14 mouse cellular contexts compared by ENCODE assay signal in genomic region chr5:141368567-141368966, GRCm38 (mm10).
DNase-seq lines count a peak whose midpoint lies in the region; ATAC-seq and TF ChIP-seq lines count a peak whose summit lies in the region.
"Had no signal": no experiment of that assay in that cellular context is flagged by ENCODE, and none has a peak within 500 bp of the region (broad histone marks: within the 10 kb centered on the region; RNA-seq: fewer than 3 reads in every experiment).

No protein-coding gene starts in this region.

- ATAC-seq in kidney, postnatal 0 days (replicated peaks; ENCODE audit: low FRiP score, low read depth), result no peak
- ATAC-seq: forebrain, embryonic 14.5 days had no signal

- H3K9ac ChIP-seq in kidney, postnatal 0 days (ENCODE audit: low read depth, low read length), result no peak overlapping the region

- H3K36me3 ChIP-seq in kidney, postnatal 0 days (ENCODE audit: insufficient read depth, low read length), result no peaks in the 10 kb centered on the region

- TF ChIP-seq CTCF in kidney, postnatal 0 days (IDR thresholded peaks at IDR 0.05; ENCODE audit: low read depth), result no peak

- no peak overlapping the region for H3K4me3 ChIP-seq in kidney, postnatal 0 days (replicated peaks; ENCODE audit: low read depth, low read length)
- H3K4me3 ChIP-seq: layer of hippocampus, adult 2 months had no signal

- no peaks in the 10 kb centered on the region for H3K9me3 ChIP-seq in kidney, postnatal 0 days (replicated peaks; ENCODE audit: low read length)

- no peak overlapping the region for H3K4me2 ChIP-seq in kidney, postnatal 0 days (ENCODE audit: low read length)
- H3K4me2 ChIP-seq: midbrain, embryonic 11.5 days had no signal

- 39% methylated on average over 4 of the region's 4 CpGs for WGBS in kidney, postnatal 0 days

- H3K4me1 ChIP-seq in kidney, postnatal 0 days (replicated peaks; ENCODE audit: insufficient read depth, low read length), result no peaks in the 10 kb centered on the region

- H3K27ac ChIP-seq in kidney, postnatal 0 days, result no peak overlapping the region
- H3K27ac ChIP-seq: layer of hippocampus, adult 2 months had no signal

- H3K27me3 ChIP-seq in kidney, postnatal 0 days (ENCODE audit: insufficient read depth, low read length), result no peaks in the 10 kb centered on the region

- DNase-seq in adrenal gland, adult (ENCODE audit: inconsistent age in 2 of 2, low spot score in 1 of 2), result peak; percentile 14 to 77
- DNase-seq in adrenal gland, postnatal 4 days (ENCODE audit: low spot score in 2 of 2), result no peak
- DNase-seq in kidney, postnatal 0 days (ENCODE audit: low spot score), result peak; percentile 57
- no peak for DNase-seq in kidney, adult 8-10 months
- DNase-seq in adrenal gland, postnatal 25 days, result peak; percentile 14
- DNase-seq in lung, postnatal 10 days, result peak; percentile 45
- no peak for DNase-seq in thymus, postnatal 0 days (ENCODE audit: low spot score)
- DNase-seq in layer of hippocampus, adult 9-11 months, result no peak
- DNase-seq: cerebellum, adult 18-20 months; heart, postnatal 4 days; thymus, postnatal 36 days had no signal

Comparison
In these comparisons a context has a peak if more than half of its experiments do, and no peak if none do; other contexts are left out.
1. DNase-seq: peak in adrenal gland, adult (2 of 2), kidney, postnatal 0 days (single experiment), adrenal gland, postnatal 25 days (single experiment) and lung, postnatal 10 days (single experiment); none in adrenal gland, postnatal 4 days (0 of 2), kidney, adult 8-10 months (0 of 2), thymus, postnatal 0 days (single experiment) and layer of hippocampus, adult 9-11 months (single experiment).